Mouse (Mus musculus) bone marrow macrophage, adult 2 months (primary cell): Measurements from ENCODE around the gene Vav3. TPM values are rescaled to one million over a fixed set of nuclear protein-coding genes. Genes with fewer than 3 reads are reported as not detected.

Experiments used
- H3K27ac ChIP-seq: 2 replicates; pipeline ENCODE4 v1.5.1; 2012; ENCODE audit warnings: low read depth, low read length; ENCODE audit not compliant: insufficient read depth
- H3K4me1 ChIP-seq: 2 replicates; pipeline ENCODE4 v1.6.1; 2012; ENCODE audit warnings: low read length; ENCODE audit not compliant: control insufficient read depth, insufficient read depth
- H3K4me3 ChIP-seq: 2 replicates; pipeline ENCODE4 v1.5.1; 2012; ENCODE audit warnings: mild to moderate bottlenecking, low read length, moderate library complexity; ENCODE audit not compliant: insufficient read depth
- CTCF ChIP-seq: IDR thresholded peaks from 2 replicates; pipeline ENCODE4 v1.5.1; 2012; ENCODE audit warnings: low read depth, mild to moderate bottlenecking, low read length, moderate library complexity
- POLR2A ChIP-seq: IDR thresholded peaks from 2 replicates; pipeline ENCODE4 v1.6.1; 2012; ENCODE audit warnings: mild to moderate bottlenecking, low read depth, low read length, borderline replicate concordance
- polyA plus RNA-seq: library from polyadenylated mRNA; stranded (reverse); fragments of >200 nt; gene quantifications from 2 replicates; pipeline ENCODE4 v1.2.4, GENCODE M21; 2012; ENCODE audit not compliant: missing spikeins, insufficient read depth, insufficient read length

Vav3 gene
- polyA plus RNA-seq, 1 experiment, result 30.6 TPM

DNA sequence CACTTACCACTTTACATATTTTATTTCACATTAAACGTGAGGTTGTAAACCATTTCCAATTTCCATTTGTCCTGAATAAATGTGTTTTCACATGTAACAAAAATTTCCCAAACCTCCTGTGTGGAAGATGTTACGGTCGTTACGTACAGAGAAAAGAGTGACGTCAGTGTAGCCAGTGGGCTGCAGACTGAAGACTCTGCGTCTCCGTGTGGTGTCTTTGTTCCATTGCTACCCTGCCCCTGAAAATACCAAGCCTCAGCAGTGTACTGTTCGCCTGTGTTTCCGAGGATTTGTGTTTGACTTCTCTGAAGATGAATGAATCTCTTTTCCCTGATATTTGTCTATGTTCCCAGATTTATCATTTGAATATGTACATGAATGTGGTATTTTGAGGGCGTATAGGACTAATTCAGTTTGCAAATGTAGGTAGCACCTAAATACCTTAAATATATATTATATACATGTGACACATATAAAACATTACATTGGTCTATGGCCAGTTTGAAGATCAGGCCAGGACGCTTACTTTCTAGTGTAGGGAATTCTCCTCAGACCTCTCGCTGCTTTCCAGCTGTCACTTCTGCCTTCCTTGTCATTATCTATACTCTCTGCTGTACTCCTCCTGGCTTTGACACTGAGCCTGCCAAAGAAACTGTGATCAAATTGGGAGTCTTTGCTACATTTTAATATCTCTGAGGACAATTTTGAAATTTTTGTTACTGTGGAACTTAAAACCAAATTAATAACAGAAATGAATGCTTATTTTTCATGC lies 312.6 kb downstream of the Vav3 start:
- H3K4me1 ChIP-seq, result no peaks in the 10 kb centered on the region
- TF ChIP-seq CTCF (no peak), POLR2A (no peak)
- no peak overlapping the region for H3K4me3 ChIP-seq
- H3K27ac ChIP-seq, result no peak overlapping the region

GRCm38 (mm10) chr3:109654386-109654785 lies 313.9 kb downstream of the Vav3 start:
- no peak overlapping the region for H3K27ac ChIP-seq
- no peaks in the 10 kb centered on the region for H3K4me1 ChIP-seq
- H3K4me3 ChIP-seq, result no peak overlapping the region
- TF ChIP-seq CTCF (no peak), POLR2A (no peak)

GRCm38 (mm10) chr3:109671716-109672115 lies 331.3 kb downstream of the Vav3 start:
- no peak for TF ChIP-seq POLR2A
- TF ChIP-seq CTCF, result no peak
- Histone ChIP-seq H3K4me1 (no peaks in the 10 kb centered on the region), H3K27ac (no peak overlapping the region), H3K4me3 (no peak overlapping the region)

GRCm38 (mm10) chr3:109672925-109673324 lies 332.5 kb downstream of the Vav3 start:
- no peak overlapping the region for H3K27ac ChIP-seq
- H3K4me3 ChIP-seq, result no peak overlapping the region
- TF ChIP-seq POLR2A (no peak), CTCF (no peak)
- no peaks in the 10 kb centered on the region for H3K4me1 ChIP-seq

DNA sequence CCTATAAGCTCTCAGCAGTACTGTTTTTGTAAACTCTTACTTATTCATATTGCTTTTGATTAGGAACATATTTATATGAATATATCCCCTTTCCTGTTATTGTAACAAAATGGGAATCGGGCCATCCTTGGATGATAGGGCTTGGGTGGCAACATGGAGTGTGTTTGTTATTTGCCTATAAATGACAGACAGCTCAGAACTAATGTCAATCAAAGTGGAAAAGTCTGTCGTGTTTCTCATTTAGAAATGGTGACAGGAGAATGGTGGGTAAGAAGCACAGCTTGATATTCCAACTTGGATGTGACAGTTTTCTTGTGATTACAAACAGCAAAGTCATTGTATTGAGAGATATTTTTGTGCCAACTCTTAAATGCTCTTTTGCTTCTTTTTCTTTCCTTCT lies 339.8 kb downstream of the Vav3 start:
- no peak overlapping the region for H3K27ac ChIP-seq
- H3K4me3 ChIP-seq, result no peak overlapping the region
- TF ChIP-seq CTCF, result no peak
- TF ChIP-seq POLR2A, result no peak
- no peaks in the 10 kb centered on the region for H3K4me1 ChIP-seq

DNA sequence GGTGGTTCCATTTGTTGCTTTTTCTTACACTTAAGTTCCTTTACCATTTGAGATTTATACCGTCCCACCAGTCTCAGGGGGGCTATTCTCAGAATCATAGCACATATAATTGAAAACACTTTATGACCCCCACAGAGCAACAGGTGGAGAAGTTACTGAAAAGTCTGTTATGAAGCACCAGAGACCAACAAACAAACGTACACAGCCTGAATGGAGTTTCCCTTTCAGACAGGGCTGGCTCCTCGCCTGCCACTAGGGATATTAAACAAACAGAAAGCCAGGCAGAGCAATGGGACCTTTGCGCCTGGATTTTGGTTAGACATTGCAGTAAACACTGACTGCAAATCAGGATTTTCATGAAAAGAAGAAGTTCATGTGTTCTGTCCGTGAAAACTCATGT lies 341.4 kb downstream of the Vav3 start:
- TF ChIP-seq CTCF (no peak), POLR2A (no peak)
- no peak overlapping the region for H3K27ac ChIP-seq
- H3K4me3 ChIP-seq, result no peak overlapping the region
- H3K4me1 ChIP-seq, result 0 out of 2 replicates have a peak, but pooled peaks cover 2% of the 10 kb centered on the region

DNA sequence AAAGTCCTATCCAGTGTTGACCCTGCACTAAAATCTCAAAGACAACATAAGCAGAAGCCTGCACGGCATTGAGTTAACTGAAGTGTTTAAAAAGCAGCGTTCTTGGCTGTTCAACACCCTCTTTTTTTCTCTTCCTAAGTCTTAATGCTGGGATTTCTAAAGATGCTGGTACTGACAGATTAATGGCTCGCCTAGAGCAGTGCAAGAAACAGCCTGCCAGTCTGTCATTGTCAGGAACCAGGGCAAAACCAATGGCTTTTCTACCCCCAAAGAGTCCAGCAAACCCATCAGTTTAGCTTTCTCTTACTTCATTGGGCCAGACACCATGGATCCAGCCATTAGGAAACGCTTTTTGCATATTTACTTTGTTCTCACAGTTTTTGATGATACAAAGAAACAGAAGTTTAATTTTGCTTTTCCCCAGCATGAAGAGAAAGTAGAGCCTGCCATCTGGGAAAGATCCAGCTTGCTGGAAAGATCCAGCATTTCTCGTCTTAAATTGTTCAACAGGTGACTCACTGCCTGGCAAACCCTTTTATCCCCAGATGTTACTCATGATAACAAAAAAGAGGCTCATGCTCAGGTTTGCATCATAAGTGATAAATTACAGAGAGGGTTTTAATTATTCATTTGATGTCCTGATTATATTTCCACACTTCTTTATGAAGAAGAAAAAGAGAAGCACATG lies 343.3 kb downstream of the Vav3 start:
- no peak overlapping the region for H3K4me3 ChIP-seq
- TF ChIP-seq POLR2A (no peak), CTCF (no peak)
- H3K27ac ChIP-seq, result no peak overlapping the region
- 0 out of 2 replicates have a peak, but pooled peaks cover 2% of the 10 kb centered on the region for H3K4me1 ChIP-seq

GRCm38 (mm10) chr3:109690566-109690965 lies 350.1 kb downstream of the Vav3 start:
- Histone ChIP-seq H3K4me3 (no peak overlapping the region), H3K27ac (no peak overlapping the region)
- TF ChIP-seq CTCF (no peak), POLR2A (no peak)

GRCm38 (mm10) chr3:109692613-109693012 lies 352.2 kb downstream of the Vav3 start:
- no peaks in the 10 kb centered on the region for H3K4me1 ChIP-seq
- no peak for TF ChIP-seq POLR2A
- no peak for TF ChIP-seq CTCF
- no peak overlapping the region for H3K4me3 ChIP-seq
- no peak overlapping the region for H3K27ac ChIP-seq

More at GRCm38 (mm10) chr3:109690566-109690965, 350.1 kb downstream of the Vav3 start:
- 0 out of 2 replicates have a peak, but pooled peaks cover 2% of the 10 kb centered on the region for H3K4me1 ChIP-seq

DNA sequence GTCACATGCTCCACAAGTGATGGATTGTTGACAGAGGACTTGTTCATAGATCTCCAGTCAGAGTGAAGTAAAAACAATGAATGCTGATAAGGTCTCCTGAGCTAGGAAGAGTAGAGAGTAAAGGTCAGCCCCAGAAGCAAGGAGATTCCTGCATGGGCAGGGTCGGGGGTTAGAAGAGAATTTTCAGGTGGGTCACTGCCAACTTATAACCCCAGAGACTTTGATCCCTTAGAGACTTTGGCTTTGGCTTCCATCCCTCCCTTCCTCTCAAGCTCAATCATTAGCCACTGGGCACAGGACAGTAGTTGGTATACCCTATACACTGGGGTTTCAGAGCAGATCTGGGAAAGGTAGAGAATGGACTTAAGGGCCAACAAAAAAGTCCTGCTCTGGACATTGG lies 360.8 kb downstream of the Vav3 start:
- TF ChIP-seq POLR2A (no peak), CTCF (no peak)
- H3K27ac ChIP-seq, result no peak overlapping the region
- H3K4me3 ChIP-seq, result no peak overlapping the region
- H3K4me1 ChIP-seq, result no peaks in the 10 kb centered on the region
